Mouse (Mus musculus): ENCODE measurements around the gene 1700020L24Rik. TPM values are rescaled to one million over a fixed set of nuclear protein-coding genes. Genes with fewer than 3 reads are reported as not detected.

The 1700020L24Rik gene
- polyA plus RNA-seq, 2 experiments: 1.9 to 2.1 TPM

DNA sequence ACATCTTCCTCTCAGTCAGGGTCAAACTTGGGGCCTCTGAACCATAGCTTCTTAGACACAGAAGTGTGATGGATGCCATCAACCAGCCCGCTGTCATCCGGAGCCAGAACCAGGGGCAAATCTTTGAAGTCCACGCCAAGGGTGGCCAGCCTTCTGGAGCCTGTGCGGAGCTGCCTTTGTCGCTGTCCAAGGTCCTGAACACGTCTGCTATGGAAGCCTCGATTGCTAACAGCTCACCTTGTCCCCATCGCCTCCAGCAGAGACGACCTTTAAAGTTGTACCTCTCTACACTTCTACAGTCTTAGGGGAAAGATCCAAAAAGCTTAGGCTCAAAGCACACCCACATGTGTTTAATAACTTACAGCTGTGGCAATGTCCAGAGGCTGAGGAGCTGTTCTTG lies 16.2 kb upstream of the 1700020L24Rik start:
- Histone ChIP-seq H3K9ac (replicated peaks) (no peak overlapping the region), H3K27ac (no peak overlapping the region), H3K4me1 (replicated peaks; ENCODE audit: control insufficient read depth in 2 of 2, insufficient read depth in 2 of 2, low read length in 1 of 2) (no peaks in the 10 kb centered on the region), H3K27me3 (ENCODE audit: control insufficient read depth, insufficient read depth, low read length) (peaks cover 16% of the 10 kb centered on the region), H3K9me3 (ENCODE audit: control insufficient read depth, low read length) (no peaks in the 10 kb centered on the region), H3K4me2 (ENCODE audit: low read depth) (no peak overlapping the region), H3K4me3 (ENCODE audit: insufficient read depth in 1 of 2, low read depth in 2 of 2, low read length in 2 of 2) (no peak overlapping the region), H3K36me3 (replicated peaks; ENCODE audit: control insufficient read depth, insufficient read depth, low read depth) (no peaks in the 10 kb centered on the region)
- no peak for ATAC-seq (ENCODE audit: insufficient read depth)
- no peak for TF ChIP-seq CTCF (IDR thresholded peaks at IDR 0.05; ENCODE audit: low read depth)
- no peak for TF ChIP-seq EP300 (IDR thresholded peaks at IDR 0.05; ENCODE audit: low read depth)
- 3% methylated on average over 9 of the region's 9 CpGs for WGBS (ENCODE audit: insufficient replicate concordance)
- peak in 2 of 3 experiments; percentile 45 to 55 for DNase-seq (ENCODE audit: low read depth in 3 of 3, low spot score in 3 of 3)

DNA sequence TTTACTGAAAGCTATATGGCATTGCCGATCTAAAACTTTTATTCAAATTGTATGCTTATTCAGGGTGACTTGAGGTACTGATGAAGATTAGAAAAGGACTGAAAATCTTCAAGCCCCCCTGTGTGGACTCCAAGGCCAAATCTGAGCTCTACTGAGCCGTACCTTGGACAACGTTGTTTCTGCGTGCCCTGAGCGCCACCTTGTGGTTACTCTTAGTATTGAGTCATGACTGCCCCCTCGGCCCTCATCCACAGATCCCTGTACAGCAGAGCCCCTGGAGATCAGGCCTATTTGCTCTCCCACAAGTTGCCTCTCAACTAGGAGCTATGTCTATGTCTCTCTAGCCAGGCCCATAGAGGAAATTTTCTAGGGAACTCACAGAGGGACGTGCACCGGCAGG lies 12.8 kb upstream of the 1700020L24Rik start:
- peak in 2 of 3 experiments; percentile 33 to 36 for DNase-seq (ENCODE audit: low read depth in 3 of 3, low spot score in 3 of 3)
- Histone ChIP-seq H3K4me3 (ENCODE audit: insufficient read depth in 1 of 2, low read depth in 2 of 2, low read length in 2 of 2) (no peak overlapping the region), H3K4me1 (replicated peaks; ENCODE audit: control insufficient read depth in 2 of 2, insufficient read depth in 2 of 2, low read length in 1 of 2) (no peaks in the 10 kb centered on the region), H3K9me3 (ENCODE audit: control insufficient read depth, low read length) (no peaks in the 10 kb centered on the region), H3K27ac (no peak overlapping the region), H3K27me3 (ENCODE audit: control insufficient read depth, insufficient read depth, low read length) (peaks cover 12% of the 10 kb centered on the region), H3K4me2 (ENCODE audit: low read depth) (no peak overlapping the region), H3K9ac (replicated peaks) (no peak overlapping the region), H3K36me3 (replicated peaks; ENCODE audit: control insufficient read depth, insufficient read depth, low read depth) (no peaks in the 10 kb centered on the region)
- no peak for ATAC-seq (ENCODE audit: insufficient read depth)
- TF ChIP-seq EP300 (IDR thresholded peaks at IDR 0.05; ENCODE audit: low read depth) (no peak), CTCF (IDR thresholded peaks at IDR 0.05; ENCODE audit: low read depth) (peak; percentile 96)
- WGBS (ENCODE audit: insufficient replicate concordance): 9% methylated on average over 8 of the region's 8 CpGs

DNA sequence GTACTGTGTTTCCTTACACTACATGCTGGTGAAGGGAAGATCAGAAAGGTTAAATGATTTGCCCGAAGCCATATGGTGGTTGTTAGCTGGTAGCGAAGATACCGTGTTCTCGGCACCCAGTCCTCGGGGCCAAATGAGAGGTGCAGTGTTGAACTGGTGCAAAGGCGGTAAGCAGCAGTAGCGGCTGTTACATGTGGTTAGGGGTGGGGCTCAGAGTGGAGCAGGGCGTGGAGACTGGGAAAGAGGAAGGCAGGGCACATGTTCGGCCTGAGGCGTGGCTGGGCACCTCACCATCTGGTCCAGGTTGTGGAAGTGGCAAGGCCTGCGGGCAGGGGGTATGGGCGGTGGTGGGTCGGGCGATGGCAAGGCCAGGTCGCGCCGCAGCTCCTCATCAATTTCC lies 10.5 kb upstream of the 1700020L24Rik start:
- TF ChIP-seq CTCF (IDR thresholded peaks at IDR 0.05; ENCODE audit: low read depth) (no peak), EP300 (IDR thresholded peaks at IDR 0.05; ENCODE audit: low read depth) (no peak)
- no peak for ATAC-seq (ENCODE audit: insufficient read depth)

DNA sequence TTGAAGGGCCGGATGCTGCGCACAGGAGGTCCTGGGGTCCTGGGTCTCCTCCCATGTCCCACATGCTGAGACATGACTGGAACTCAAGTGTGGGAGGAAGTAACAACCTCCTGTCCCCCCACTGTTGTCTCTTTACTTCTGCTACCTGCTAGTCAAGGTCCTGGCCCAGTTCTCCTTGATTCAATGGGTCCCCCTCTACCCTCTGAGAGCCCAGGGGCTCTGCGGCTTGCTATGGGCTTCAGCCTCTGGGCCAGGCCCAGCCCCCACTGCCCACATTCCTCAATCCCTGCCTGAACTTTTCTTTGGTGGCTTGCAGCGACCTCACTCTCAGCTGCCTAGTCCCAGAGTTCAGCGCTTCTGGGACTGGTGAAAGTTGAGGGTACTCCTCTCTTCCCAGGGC lies 8.1 kb upstream of the 1700020L24Rik start, which contains the start of gene Gas2l2:
Gene Gas2l2 (minus strand): TSS at position 101 of the 400 bp plus-strand sequence.
- no peak within 1 kb of the TSS for H3K4me2 ChIP-seq (ENCODE audit: low read depth)

More for the DNA sequence above, 10.5 kb upstream of the 1700020L24Rik start:
- H3K36me3 ChIP-seq (replicated peaks; ENCODE audit: control insufficient read depth, insufficient read depth, low read depth): no peaks in the 10 kb centered on the region
- H3K27ac ChIP-seq: no peak overlapping the region
- 0 out of 2 replicates have a peak overlapping the region, but pooled peaks have one; percentile 4 for H3K4me2 ChIP-seq (ENCODE audit: low read depth)
- peaks cover 9% of the 10 kb centered on the region for H3K27me3 ChIP-seq (ENCODE audit: control insufficient read depth, insufficient read depth, low read length)
- 5% methylated on average over 17 of the region's 17 CpGs for WGBS (ENCODE audit: insufficient replicate concordance)
- no peaks in the 10 kb centered on the region for H3K9me3 ChIP-seq (ENCODE audit: control insufficient read depth, low read length)
- no peak overlapping the region for H3K4me3 ChIP-seq (ENCODE audit: insufficient read depth in 1 of 2, low read depth in 2 of 2, low read length in 2 of 2)
- H3K4me1 ChIP-seq (replicated peaks; ENCODE audit: control insufficient read depth in 2 of 2, insufficient read depth in 2 of 2, low read length in 1 of 2): no peaks in the 10 kb centered on the region
- DNase-seq (ENCODE audit: low read depth in 3 of 3, low spot score in 3 of 3): no peak
- H3K9ac ChIP-seq (replicated peaks): no peak overlapping the region

DNA sequence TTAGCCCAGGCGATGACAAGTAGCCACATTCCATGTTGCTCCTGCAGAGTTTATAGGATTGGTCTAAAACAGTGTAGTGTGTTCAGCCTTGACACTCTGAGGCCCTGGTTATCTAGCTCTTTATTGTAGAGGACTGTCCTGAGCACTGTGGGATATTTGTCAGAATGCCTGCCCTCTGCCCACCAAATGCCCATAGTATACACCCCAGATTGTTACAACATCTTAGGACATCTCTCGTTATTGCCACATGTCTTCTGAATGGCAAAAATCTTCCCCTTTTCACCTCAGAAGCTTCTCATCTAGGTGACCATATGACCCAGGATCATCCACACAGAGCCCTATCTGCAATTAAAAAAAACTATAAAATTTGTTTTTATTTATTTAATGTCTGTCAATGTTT lies 4.9 kb upstream of the 1700020L24Rik start:
- no peak for DNase-seq (ENCODE audit: low read depth in 3 of 3, low spot score in 3 of 3)
- Histone ChIP-seq H3K27ac (no peak overlapping the region), H3K9ac (replicated peaks) (no peak overlapping the region), H3K4me2 (ENCODE audit: low read depth) (no peak overlapping the region), H3K4me1 (replicated peaks; ENCODE audit: control insufficient read depth in 2 of 2, insufficient read depth in 2 of 2, low read length in 1 of 2) (no peaks in the 10 kb centered on the region; a peak in 1 of 4 replicates), H3K36me3 (replicated peaks; ENCODE audit: control insufficient read depth, insufficient read depth, low read depth) (no peaks in the 10 kb centered on the region), H3K27me3 (ENCODE audit: control insufficient read depth, insufficient read depth, low read length) (peaks cover 2% of the 10 kb centered on the region), H3K4me3 (ENCODE audit: insufficient read depth in 1 of 2, low read depth in 2 of 2, low read length in 2 of 2) (no peak overlapping the region), H3K9me3 (ENCODE audit: control insufficient read depth, low read length) (no peaks in the 10 kb centered on the region)
- 47% methylated on average over 2 of the region's 2 CpGs for WGBS (ENCODE audit: insufficient replicate concordance)
- TF ChIP-seq EP300 (IDR thresholded peaks at IDR 0.05; ENCODE audit: low read depth) (no peak), CTCF (IDR thresholded peaks at IDR 0.05; ENCODE audit: low read depth) (no peak)
- ATAC-seq (ENCODE audit: insufficient read depth): no peak

More for the DNA sequence above, 8.1 kb upstream of the 1700020L24Rik start, which contains the start of gene Gas2l2:
- no peaks in the 10 kb centered on the region for H3K4me1 ChIP-seq (replicated peaks; ENCODE audit: control insufficient read depth in 2 of 2, insufficient read depth in 2 of 2, low read length in 1 of 2)
- no peaks in the 10 kb centered on the region for H3K9me3 ChIP-seq (ENCODE audit: control insufficient read depth, low read length)
- DNase-seq (ENCODE audit: low read depth in 3 of 3, low spot score in 3 of 3) (no peak), ATAC-seq (ENCODE audit: insufficient read depth) (no peak)
- no peak for TF ChIP-seq CTCF (IDR thresholded peaks at IDR 0.05; ENCODE audit: low read depth)
- no peak for TF ChIP-seq EP300 (IDR thresholded peaks at IDR 0.05; ENCODE audit: low read depth)
- no peak within 1 kb of the TSS for H3K27ac ChIP-seq
- no peak within 1 kb of the TSS for H3K9ac ChIP-seq (replicated peaks)
- H3K36me3 ChIP-seq (replicated peaks; ENCODE audit: control insufficient read depth, insufficient read depth, low read depth): no peaks in the 10 kb centered on the region
- WGBS (ENCODE audit: insufficient replicate concordance): 50% methylated on average over 5 of the region's 5 CpGs
- no peak within 1 kb of the TSS for H3K4me3 ChIP-seq (ENCODE audit: insufficient read depth in 1 of 2, low read depth in 2 of 2, low read length in 2 of 2)
- H3K27me3 ChIP-seq (ENCODE audit: control insufficient read depth, insufficient read depth, low read length): peaks cover 9% of the 10 kb centered on the region

All from liver, embryonic 14.5 days (tissue).